Mouse (Mus musculus): ENCODE data around the gene Chka. TPM values are rescaled to one million over a fixed set of nuclear protein-coding genes. Genes with fewer than 3 reads are reported as not detected.

The Chka gene
- polyA plus RNA-seq, 1 experiment from 2014 or later: 65.9 TPM

GRCm38 (mm10) chr19:3843629-3844028 lies 7.9 kb upstream of the Chka start:
- peak overlapping the region; percentile 91 for H3K27ac ChIP-seq (ENCODE audit: low read length)
- H3K27me3 ChIP-seq (replicated peaks; ENCODE audit: insufficient read depth, low read length): no peaks in the 10 kb centered on the region
- 64% methylated on average over 2 of the region's 2 CpGs for WGBS
- no peak overlapping the region for H3K4me2 ChIP-seq (replicated peaks; ENCODE audit: low read depth, low read length)
- H3K9me3 ChIP-seq (ENCODE audit: low read length): no peaks in the 10 kb centered on the region
- DNase-seq (ENCODE audit: low spot score) (peak; percentile 55), ATAC-seq (no peak)
- H3K9ac ChIP-seq (replicated peaks; ENCODE audit: low read depth): no peak overlapping the region
- peaks cover 3% of the 10 kb centered on the region; the same call in 1 of the 2 replicates for H3K4me1 ChIP-seq (ENCODE audit: insufficient read depth, low read depth, low read length)
- no peak for TF ChIP-seq CTCF (IDR thresholded peaks at IDR 0.05)
- TF ChIP-seq EP300 (IDR thresholded peaks at IDR 0.05): no peak
- H3K36me3 ChIP-seq (ENCODE audit: insufficient read depth, low read length): no peaks in the 10 kb centered on the region
- H3K4me3 ChIP-seq (ENCODE audit: low read depth, low read length): no peak overlapping the region

GRCm38 (mm10) chr19:3844836-3845235 lies 6.7 kb upstream of the Chka start:
- 78% methylated on average over 1 of the region's 1 CpGs for WGBS
- no peak for DNase-seq (ENCODE audit: low spot score)
- H3K27ac ChIP-seq (ENCODE audit: low read length): 0 out of 2 replicates have a peak overlapping the region, but pooled peaks have one; percentile 5

GRCm38 (mm10) chr19:3845339-3845738 lies 6.2 kb upstream of the Chka start:
- no peaks in the 10 kb centered on the region for H3K27me3 ChIP-seq (replicated peaks; ENCODE audit: insufficient read depth, low read length)
- no peak overlapping the region for H3K4me3 ChIP-seq (ENCODE audit: low read depth, low read length)
- H3K4me2 ChIP-seq (replicated peaks; ENCODE audit: low read depth, low read length): no peak overlapping the region
- ATAC-seq (no peak), DNase-seq (ENCODE audit: low spot score) (no peak)
- no peaks in the 10 kb centered on the region for H3K36me3 ChIP-seq (ENCODE audit: insufficient read depth, low read length)
- no peak overlapping the region for H3K9ac ChIP-seq (replicated peaks; ENCODE audit: low read depth)
- H3K9me3 ChIP-seq (ENCODE audit: low read length): no peaks in the 10 kb centered on the region
- WGBS: 85% methylated on average over 11 of the region's 11 CpGs
- H3K4me1 ChIP-seq (ENCODE audit: insufficient read depth, low read depth, low read length): peaks cover 3% of the 10 kb centered on the region; the same call in 1 of the 2 replicates
- no peak for TF ChIP-seq EP300 (IDR thresholded peaks at IDR 0.05)
- TF ChIP-seq CTCF (IDR thresholded peaks at IDR 0.05): no peak
- H3K27ac ChIP-seq (ENCODE audit: low read length): peak overlapping the region; percentile 23; the same call in 1 of the 2 replicates

More at GRCm38 (mm10) chr19:3844836-3845235, 6.7 kb upstream of the Chka start:
- H3K4me3 ChIP-seq (ENCODE audit: low read depth, low read length): no peak overlapping the region
- no peak for ATAC-seq
- TF ChIP-seq CTCF (IDR thresholded peaks at IDR 0.05) (no peak), EP300 (IDR thresholded peaks at IDR 0.05) (no peak)
- H3K9me3 ChIP-seq (ENCODE audit: low read length): no peaks in the 10 kb centered on the region
- H3K9ac ChIP-seq (replicated peaks; ENCODE audit: low read depth): no peak overlapping the region
- H3K4me2 ChIP-seq (replicated peaks; ENCODE audit: low read depth, low read length): no peak overlapping the region
- H3K36me3 ChIP-seq (ENCODE audit: insufficient read depth, low read length): no peaks in the 10 kb centered on the region
- no peaks in the 10 kb centered on the region for H3K27me3 ChIP-seq (replicated peaks; ENCODE audit: insufficient read depth, low read length)
- H3K4me1 ChIP-seq (ENCODE audit: insufficient read depth, low read depth, low read length): peaks cover 3% of the 10 kb centered on the region; the same call in 1 of the 2 replicates

GRCm38 (mm10) chr19:3845803-3846406 lies 5.7 kb upstream of the Chka start:
- DNase-seq (ENCODE audit: low spot score): peak; percentile 80

GRCm38 (mm10) chr19:3846676-3847604 lies 4.6 kb upstream of the Chka start:
- Histone ChIP-seq H3K4me3 (ENCODE audit: low read depth, low read length) (no peak overlapping the region), H3K4me1 (ENCODE audit: insufficient read depth, low read depth, low read length) (peaks cover 9% of the 10 kb centered on the region; the same call in 1 of the 2 replicates), H3K9ac (replicated peaks; ENCODE audit: low read depth) (no peak overlapping the region), H3K27me3 (replicated peaks; ENCODE audit: insufficient read depth, low read length) (no peaks in the 10 kb centered on the region), H3K36me3 (ENCODE audit: insufficient read depth, low read length) (no peaks in the 10 kb centered on the region), H3K4me2 (replicated peaks; ENCODE audit: low read depth, low read length) (no peak overlapping the region), H3K27ac (ENCODE audit: low read length) (peak overlapping the region; percentile 63; the same call in 1 of the 2 replicates), H3K9me3 (ENCODE audit: low read length) (no peaks in the 10 kb centered on the region)
- no peak for TF ChIP-seq CTCF (IDR thresholded peaks at IDR 0.05)
- TF ChIP-seq EP300 (IDR thresholded peaks at IDR 0.05): no peak
- 54% methylated on average over 10 of the region's 10 CpGs for WGBS
- no peak for ATAC-seq
- peak; percentile 48 for DNase-seq (ENCODE audit: low spot score)

More at GRCm38 (mm10) chr19:3845803-3846406, 5.7 kb upstream of the Chka start:
- Histone ChIP-seq H3K9me3 (ENCODE audit: low read length) (no peaks in the 10 kb centered on the region), H3K4me1 (ENCODE audit: insufficient read depth, low read depth, low read length) (peaks cover 4% of the 10 kb centered on the region; the same call in 1 of the 2 replicates), H3K27me3 (replicated peaks; ENCODE audit: insufficient read depth, low read length) (no peaks in the 10 kb centered on the region), H3K4me2 (replicated peaks; ENCODE audit: low read depth, low read length) (no peak overlapping the region), H3K4me3 (ENCODE audit: low read depth, low read length) (no peak overlapping the region), H3K9ac (replicated peaks; ENCODE audit: low read depth) (no peak overlapping the region), H3K27ac (ENCODE audit: low read length) (peak overlapping the region; percentile 10), H3K36me3 (ENCODE audit: insufficient read depth, low read length) (no peaks in the 10 kb centered on the region)
- WGBS: 43% methylated on average over 1 of the region's 1 CpGs
- TF ChIP-seq CTCF (IDR thresholded peaks at IDR 0.05) (no peak), EP300 (IDR thresholded peaks at IDR 0.05) (peak; percentile 80)
- peak; percentile 32 for ATAC-seq

- Histone ChIP-seq H3K36me3 (ENCODE audit: insufficient read depth, low read length) (no peaks in the 10 kb centered on the region), H3K9ac (replicated peaks; ENCODE audit: low read depth) (no peak overlapping the region), H3K4me2 (replicated peaks; ENCODE audit: low read depth, low read length) (no peak overlapping the region), H3K4me1 (ENCODE audit: insufficient read depth, low read depth, low read length) (peaks cover 9% of the 10 kb centered on the region; the same call in 1 of the 2 replicates), H3K27me3 (replicated peaks; ENCODE audit: insufficient read depth, low read length) (no peaks in the 10 kb centered on the region), H3K27ac (ENCODE audit: low read length) (0 out of 2 replicates have a peak overlapping the region, but pooled peaks have one; percentile 63), H3K4me3 (ENCODE audit: low read depth, low read length) (no peak overlapping the region), H3K9me3 (ENCODE audit: low read length) (no peaks in the 10 kb centered on the region)
- TF ChIP-seq CTCF (IDR thresholded peaks at IDR 0.05): no peak
- TF ChIP-seq EP300 (IDR thresholded peaks at IDR 0.05): no peak
- WGBS: 60% methylated on average over 5 of the region's 5 CpGs
- DNase-seq (ENCODE audit: low spot score) (no peak), ATAC-seq (no peak)
Measured at GRCm38 (mm10) chr19:3847711-3848110, 3.9 kb upstream of the Chka start.
